Mouse (Mus musculus): ENCODE data around the gene Nebl.

Gene Nebl

GRCm38 (mm10) chr2:17524205-17524978 lies 206.9 kb downstream of the Nebl start:
- no peak for DNase-seq (ENCODE audit: extremely low spot score, low read depth, low spot score)

GRCm38 (mm10) chr2:17523791-17524190 lies 207.5 kb downstream of the Nebl start:
- no peak for DNase-seq (ENCODE audit: extremely low spot score, low read depth, low spot score)

GRCm38 (mm10) chr2:17515686-17516085 lies 215.6 kb downstream of the Nebl start:
- no peak for DNase-seq (ENCODE audit: extremely low spot score, low read depth, low spot score)

- DNase-seq (ENCODE audit: extremely low spot score, low read depth, low spot score), result no peak
Measured at GRCm38 (mm10) chr2:17514765-17515164, 216.5 kb downstream of the Nebl start.

- no peak for DNase-seq (ENCODE audit: extremely low spot score, low read depth, low spot score)
Measured at GRCm38 (mm10) chr2:17509942-17510341, 221.3 kb downstream of the Nebl start.

- no peak for DNase-seq (ENCODE audit: extremely low spot score, low read depth, low spot score)
Measured at GRCm38 (mm10) chr2:17507362-17507761, 223.9 kb downstream of the Nebl start.

GRCm38 (mm10) chr2:17504115-17504774 lies 227.0 kb downstream of the Nebl start:
- DNase-seq (ENCODE audit: extremely low spot score, low read depth, low spot score), result no peak

GRCm38 (mm10) chr2:17501075-17501474 lies 230.2 kb downstream of the Nebl start:
- no peak for DNase-seq (ENCODE audit: extremely low spot score, low read depth, low spot score)

- DNase-seq (ENCODE audit: extremely low spot score, low read depth, low spot score), result no peak
Measured at GRCm38 (mm10) chr2:17465517-17466174, 265.6 kb downstream of the Nebl start.

- no peak for DNase-seq (ENCODE audit: extremely low spot score, low read depth, low spot score)
Measured at GRCm38 (mm10) chr2:17460434-17460833, 270.8 kb downstream of the Nebl start.

GRCm38 (mm10) chr2:17453676-17454075 lies 277.6 kb downstream of the Nebl start:
- no peak for DNase-seq (ENCODE audit: extremely low spot score, low read depth, low spot score)

- no peak for DNase-seq (ENCODE audit: extremely low spot score, low read depth, low spot score)
Measured at GRCm38 (mm10) chr2:17448341-17448740, 282.9 kb downstream of the Nebl start.

GRCm38 (mm10) chr2:17443581-17443980 lies 287.7 kb downstream of the Nebl start:
- DNase-seq (ENCODE audit: extremely low spot score, low read depth, low spot score), result no peak

GRCm38 (mm10) chr2:17438317-17438716 lies 292.9 kb downstream of the Nebl start:
- DNase-seq (ENCODE audit: extremely low spot score, low read depth, low spot score), result no peak

GRCm38 (mm10) chr2:17436739-17437440 lies 294.4 kb downstream of the Nebl start:
- DNase-seq (ENCODE audit: extremely low spot score, low read depth, low spot score), result no peak

- DNase-seq (ENCODE audit: extremely low spot score, low read depth, low spot score), result no peak
Measured at GRCm38 (mm10) chr2:17435217-17435616, 296.0 kb downstream of the Nebl start.

GRCm38 (mm10) chr2:17429028-17429427 lies 302.2 kb downstream of the Nebl start:
- no peak for DNase-seq (ENCODE audit: extremely low spot score, low read depth, low spot score)

GRCm38 (mm10) chr2:17428156-17428555 lies 303.1 kb downstream of the Nebl start:
- DNase-seq (ENCODE audit: extremely low spot score, low read depth, low spot score), result no peak

- DNase-seq (ENCODE audit: extremely low spot score, low read depth, low spot score), result peak; percentile 49
Measured at GRCm38 (mm10) chr2:17422967-17423366, 308.3 kb downstream of the Nebl start.

GRCm38 (mm10) chr2:17415347-17415746 lies 315.9 kb downstream of the Nebl start:
- DNase-seq (ENCODE audit: extremely low spot score, low read depth, low spot score), result no peak

- DNase-seq (ENCODE audit: extremely low spot score, low read depth, low spot score), result no peak
Measured at GRCm38 (mm10) chr2:17414324-17414723, 316.9 kb downstream of the Nebl start.
